Mouse (Mus musculus) limb, embryonic 15.5 days (tissue): Measurements from ENCODE around the gene Ethe1. TPM values are rescaled to one million over a fixed set of nuclear protein-coding genes. Genes with fewer than 3 reads are reported as not detected.
"Not testable (repeated sequence)": the region's sequence is repeated elsewhere in the genome, so short reads cannot be mapped to it uniquely, and the experiment has no call there.

ENCODE experiments used
- ATAC-seq: fragments of 200-750 bp; cut with Nextera tagmentation; 2 replicates; pipeline ENCODE4 v1.8.0; 2017; ENCODE audit warnings: low read depth, moderate TSS enrichment; ENCODE audit not compliant: insufficient number of reproducible peaks, low FRiP score, low TSS enrichment
- H3K27ac ChIP-seq: fragments of 300-500 bp; sonication (generic); 2 replicates; pipeline ENCODE4 v1.5.1; 2015; ENCODE audit warnings: moderate library complexity, mild to moderate bottlenecking, inconsistent platforms
- H3K27me3 ChIP-seq: fragments of 300-500 bp; sonication (generic); 2 replicates; pipeline ENCODE4 v1.6.1; 2015; ENCODE audit warnings: inconsistent platforms
- H3K36me3 ChIP-seq: fragments of 300-500 bp; sonication (generic); 2 replicates; pipeline ENCODE4 v1.6.1; 2015; ENCODE audit warnings: inconsistent platforms
- H3K4me1 ChIP-seq: fragments of 300-500 bp; sonication (generic); 2 replicates; pipeline ENCODE4 v1.6.1; 2015; ENCODE audit warnings: inconsistent platforms
- H3K4me2 ChIP-seq: fragments of 300-500 bp; sonication (generic); 2 replicates; pipeline ENCODE4 v1.6.1; 2015; ENCODE audit warnings: mild to moderate bottlenecking, inconsistent platforms
- H3K4me3 ChIP-seq: fragments of 300-500 bp; sonication (generic); 2 replicates; pipeline ENCODE4 v1.5.1; 2015; ENCODE audit warnings: mild to moderate bottlenecking, inconsistent platforms
- H3K9ac ChIP-seq: fragments of 300-500 bp; sonication (generic); 2 replicates; pipeline ENCODE4 v1.6.1; 2015; ENCODE audit warnings: inconsistent platforms
- H3K9me3 ChIP-seq: fragments of 300-500 bp; sonication (generic); 2 replicates; pipeline ENCODE4 v1.6.1; 2016; ENCODE audit warnings: inconsistent platforms
- WGBS: fragments of 180-500 bp; shearing (Covaris S2); methylation state at CpG from one replicate; pipeline ENCODE4 v1.1.7; 2015; 5-methylcytosine and 5-hydroxymethylcytosine counted together
- polyA plus RNA-seq: library from polyadenylated mRNA; unstranded; fragments of >200 nt; fragmentation: Nextera tagmentation; extraction: Ambion mirVana; gene quantifications from 2 replicates; pipeline ENCODE4 v1.2.1, GENCODE M21; 2015

The Ethe1 gene
- polyA plus RNA-seq, 1 experiment from 2014 or later = 28.7 TPM

GRCm38 (mm10) chr7:24618374-24618773 is 31.0 kb downstream of the Ethe1 start:
- H3K36me3 ChIP-seq, H3K9ac ChIP-seq, H3K27me3 ChIP-seq, H3K4me2 ChIP-seq, H3K27ac ChIP-seq, H3K4me1 ChIP-seq, H3K9me3 ChIP-seq, H3K4me3 ChIP-seq, ATAC-seq: not testable (repeated sequence)
- WGBS = 88% methylated on average over 8 of the region's 8 CpGs

GRCm38 (mm10) chr7:24619671-24620397 is 32.5 kb downstream of the Ethe1 start:
- no peaks in the 10 kb centered on the region for H3K27me3 ChIP-seq
- 57% methylated on average over 13 of the region's 13 CpGs for WGBS
- ATAC-seq = no peak
- H3K9ac ChIP-seq = no peak overlapping the region
- H3K4me3 ChIP-seq = no peak overlapping the region
- H3K36me3 ChIP-seq = no peaks in the 10 kb centered on the region
- no peak overlapping the region for H3K4me2 ChIP-seq
- H3K9me3 ChIP-seq = no peaks in the 10 kb centered on the region; the same call in 1 of the 2 replicates
- H3K4me1 ChIP-seq = peaks cover 4% of the 10 kb centered on the region; the same call in 1 of the 2 replicates
- no peak overlapping the region for H3K27ac ChIP-seq

- H3K9ac ChIP-seq = no peak overlapping the region
- H3K27ac ChIP-seq = no peak overlapping the region
- peaks cover 4% of the 10 kb centered on the region; the same call in 1 of the 2 replicates for H3K4me1 ChIP-seq
- WGBS = 81% methylated on average over 3 of the region's 3 CpGs
- H3K4me2 ChIP-seq = no peak overlapping the region
- H3K9me3 ChIP-seq = no peaks in the 10 kb centered on the region; the same call in 1 of the 2 replicates
- ATAC-seq = no peak
- H3K4me3 ChIP-seq = no peak overlapping the region
- no peaks in the 10 kb centered on the region for H3K36me3 ChIP-seq
- no peaks in the 10 kb centered on the region for H3K27me3 ChIP-seq
These were observed 33.9 kb downstream of the Ethe1 start for GRCm38 (mm10) chr7:24621193-24621592.

GRCm38 (mm10) chr7:24622967-24623366 is 35.6 kb downstream of the Ethe1 start:
- no peak overlapping the region for H3K4me3 ChIP-seq
- WGBS = 82% methylated on average over 6 of the region's 6 CpGs
- H3K36me3 ChIP-seq = no peaks in the 10 kb centered on the region
- peaks cover 4% of the 10 kb centered on the region; the same call in 1 of the 2 replicates for H3K4me1 ChIP-seq
- H3K9ac ChIP-seq = no peak overlapping the region
- ATAC-seq = no peak
- H3K27ac ChIP-seq = no peak overlapping the region
- H3K27me3 ChIP-seq = no peaks in the 10 kb centered on the region
- no peak overlapping the region for H3K4me2 ChIP-seq
- H3K9me3 ChIP-seq = no peaks in the 10 kb centered on the region; the same call in 1 of the 2 replicates

GRCm38 (mm10) chr7:24628685-24629610 is 41.6 kb downstream of the Ethe1 start:
- peaks cover 9% of the 10 kb centered on the region; the same call in 1 of the 2 replicates for H3K4me1 ChIP-seq
- H3K36me3 ChIP-seq = no peaks in the 10 kb centered on the region
- peak overlapping the region; percentile 36 for H3K4me3 ChIP-seq
- 10% methylated on average over 32 of the region's 33 CpGs for WGBS
- H3K4me2 ChIP-seq = peak overlapping the region; percentile 63
- H3K9ac ChIP-seq = peak overlapping the region; percentile 26; the same call in 1 of the 2 replicates
- 0 out of 2 replicates have a peak overlapping the region, but pooled peaks have one; percentile 38 for H3K27ac ChIP-seq
- no peaks in the 10 kb centered on the region for H3K9me3 ChIP-seq
- ATAC-seq = peak; percentile 81
- no peaks in the 10 kb centered on the region for H3K27me3 ChIP-seq

GRCm38 (mm10) chr7:24629672-24630071 is 42.3 kb downstream of the Ethe1 start:
- H3K9ac ChIP-seq = no peak overlapping the region
- no peak for ATAC-seq
- H3K4me2 ChIP-seq = no peak overlapping the region
- 69% methylated on average over 4 of the region's 4 CpGs for WGBS
- no peaks in the 10 kb centered on the region for H3K27me3 ChIP-seq
- peaks cover 9% of the 10 kb centered on the region; the same call in 1 of the 2 replicates for H3K4me1 ChIP-seq
- no peaks in the 10 kb centered on the region for H3K36me3 ChIP-seq
- no peak overlapping the region for H3K4me3 ChIP-seq
- H3K9me3 ChIP-seq = no peaks in the 10 kb centered on the region
- peak overlapping the region; percentile 38; the same call in 1 of the 2 replicates for H3K27ac ChIP-seq

- 67% methylated on average over 10 of the region's 10 CpGs for WGBS
- H3K4me2 ChIP-seq = no peak overlapping the region
- no peaks in the 10 kb centered on the region for H3K27me3 ChIP-seq
- no peaks in the 10 kb centered on the region for H3K36me3 ChIP-seq
- H3K4me3 ChIP-seq = no peak overlapping the region
- no peak overlapping the region for H3K9ac ChIP-seq
- H3K9me3 ChIP-seq = no peaks in the 10 kb centered on the region
- no peak for ATAC-seq
- H3K4me1 ChIP-seq = peaks cover 9% of the 10 kb centered on the region; the same call in 1 of the 2 replicates
- H3K27ac ChIP-seq = peak overlapping the region; percentile 61; the same call in 1 of the 2 replicates
These were observed 43.0 kb downstream of the Ethe1 start for GRCm38 (mm10) chr7:24630116-24630880.

GRCm38 (mm10) chr7:24636264-24636663 is 48.9 kb downstream of the Ethe1 start, which contains the start of gene Lypd3:
Gene Lypd3 (plus strand): TSS chr7:24636550.
- H3K27me3 ChIP-seq = peaks cover 54% of the 10 kb centered on the region
- peak within 1 kb of the TSS; percentile 40 for H3K4me3 ChIP-seq
- H3K27ac ChIP-seq = no peak within 1 kb of the TSS; the same call in 1 of the 2 replicates
- peaks cover 17% of the 10 kb centered on the region for H3K4me1 ChIP-seq
- H3K9ac ChIP-seq = no peak within 1 kb of the TSS
- H3K4me2 ChIP-seq = peak within 1 kb of the TSS; percentile 70; the same call in 1 of the 2 replicates
- H3K9me3 ChIP-seq = no peaks in the 10 kb centered on the region
- WGBS = 21% methylated on average over 15 of the region's 15 CpGs
- no peaks in the 10 kb centered on the region for H3K36me3 ChIP-seq
- ATAC-seq = no peak

- H3K27me3 ChIP-seq = peaks cover 54% of the 10 kb centered on the region
- no peaks in the 10 kb centered on the region for H3K9me3 ChIP-seq
- ATAC-seq = no peak
- peak overlapping the region; percentile 70; the same call in 1 of the 2 replicates for H3K4me2 ChIP-seq
- peaks cover 17% of the 10 kb centered on the region for H3K4me1 ChIP-seq
- H3K36me3 ChIP-seq = no peaks in the 10 kb centered on the region
- no peak overlapping the region for H3K9ac ChIP-seq
- WGBS = 2% methylated on average over 18 of the region's 18 CpGs
- no peak overlapping the region for H3K27ac ChIP-seq
- H3K4me3 ChIP-seq = peak overlapping the region; percentile 40
These were observed 49.7 kb downstream of the Ethe1 start for GRCm38 (mm10) chr7:24637046-24637445.

- Histone ChIP-seq H3K4me1 (peaks cover 17% of the 10 kb centered on the region), H3K9me3 (no peaks in the 10 kb centered on the region), H3K36me3 (no peaks in the 10 kb centered on the region), H3K27ac (peak overlapping the region; percentile 29; the same call in 1 of the 2 replicates), H3K9ac (peak overlapping the region; percentile 33; the same call in 1 of the 2 replicates), H3K4me3 (peak overlapping the region; percentile 40), H3K27me3 (peaks cover 60% of the 10 kb centered on the region), H3K4me2 (peak overlapping the region; percentile 70)
- 3% methylated on average over 35 of the region's 35 CpGs for WGBS
- ATAC-seq = no peak
These were observed 50.9 kb downstream of the Ethe1 start for GRCm38 (mm10) chr7:24638026-24638856.
